Mouse (Mus musculus): ENCODE measurements around the gene Sptbn1.
A peak's percentile ranks its signal among the peaks of the same experiment; 100 is the strongest.

Sptbn1 gene

GRCm38 (mm10) chr11:30171586-30172178 lies 96.3 kb downstream of the Sptbn1 start:
- DNase-seq (ENCODE audit: low spot score in 2 of 2): no peak

GRCm38 (mm10) chr11:30171184-30171583 lies 96.8 kb downstream of the Sptbn1 start:
- DNase-seq (ENCODE audit: low spot score in 2 of 2): no peak

GRCm38 (mm10) chr11:30166551-30166922 lies 101.4 kb downstream of the Sptbn1 start:
- no peak for DNase-seq (ENCODE audit: low spot score in 2 of 2)

GRCm38 (mm10) chr11:30165861-30166550 lies 102.0 kb downstream of the Sptbn1 start:
- DNase-seq (ENCODE audit: low spot score in 2 of 2): no peak

- DNase-seq (ENCODE audit: low spot score in 2 of 2): no peak
Observed at GRCm38 (mm10) chr11:30164515-30165214, 103.3 kb downstream of the Sptbn1 start.

GRCm38 (mm10) chr11:30163870-30164269 lies 104.1 kb downstream of the Sptbn1 start:
- DNase-seq (ENCODE audit: low spot score in 2 of 2): no peak

GRCm38 (mm10) chr11:30163081-30163480 lies 104.9 kb downstream of the Sptbn1 start:
- no peak for DNase-seq (ENCODE audit: low spot score in 2 of 2)

- no peak for DNase-seq (ENCODE audit: low spot score in 2 of 2)
Observed at GRCm38 (mm10) chr11:30161744-30162143, 106.2 kb downstream of the Sptbn1 start.

- peak in 1 of 2 experiments; percentile 46 for DNase-seq (ENCODE audit: low spot score in 2 of 2)
Observed at GRCm38 (mm10) chr11:30161173-30161650, 106.8 kb downstream of the Sptbn1 start.

- no peak for DNase-seq (ENCODE audit: low spot score in 2 of 2)
Observed at GRCm38 (mm10) chr11:30160625-30161172, 107.3 kb downstream of the Sptbn1 start.

- DNase-seq (ENCODE audit: low spot score in 2 of 2): no peak
Observed at GRCm38 (mm10) chr11:30159545-30160255, 108.3 kb downstream of the Sptbn1 start.

GRCm38 (mm10) chr11:30158028-30158700 lies 109.8 kb downstream of the Sptbn1 start:
- no peak for DNase-seq (ENCODE audit: low spot score in 2 of 2)

GRCm38 (mm10) chr11:30155887-30156286 lies 112.1 kb downstream of the Sptbn1 start:
- DNase-seq (ENCODE audit: low spot score in 2 of 2): no peak

GRCm38 (mm10) chr11:30154980-30155379 lies 113.0 kb downstream of the Sptbn1 start:
- no peak for DNase-seq (ENCODE audit: low spot score in 2 of 2)

GRCm38 (mm10) chr11:30148888-30149287 lies 119.1 kb downstream of the Sptbn1 start:
- DNase-seq (ENCODE audit: low spot score in 2 of 2): no peak

- DNase-seq (ENCODE audit: low spot score in 2 of 2): no peak
Observed at GRCm38 (mm10) chr11:30148378-30148777, 119.6 kb downstream of the Sptbn1 start.

- no peak for DNase-seq (ENCODE audit: low spot score in 2 of 2)
Observed at GRCm38 (mm10) chr11:30147882-30148281, 120.1 kb downstream of the Sptbn1 start.

GRCm38 (mm10) chr11:30143090-30143489 lies 124.9 kb downstream of the Sptbn1 start:
- DNase-seq (ENCODE audit: low spot score in 2 of 2): no peak

- no peak for DNase-seq (ENCODE audit: low spot score in 2 of 2)
Observed at GRCm38 (mm10) chr11:30139165-30139826, 128.7 kb downstream of the Sptbn1 start.

GRCm38 (mm10) chr11:30137081-30137480 lies 130.9 kb downstream of the Sptbn1 start:
- no peak for DNase-seq (ENCODE audit: low spot score in 2 of 2)

- no peak for DNase-seq (ENCODE audit: low spot score in 2 of 2)
Observed at GRCm38 (mm10) chr11:30134058-30134457, 133.9 kb downstream of the Sptbn1 start.

Measured in frontal cortex, postnatal 10 days (tissue).